Mouse (Mus musculus) forebrain, embryonic 11.5 days (tissue): ENCODE data around the gene Tomm22. TPM values are rescaled to one million over a fixed set of nuclear protein-coding genes. Genes with fewer than 3 reads are reported as not detected.

Source experiments
- ATAC-seq: fragments of 200-750 bp; cut with Nextera tagmentation; replicated peaks from 2 replicates; pipeline ENCODE4 v1.8.0; 2017; ENCODE audit warnings: moderate TSS enrichment; ENCODE audit not compliant: low FRiP score
- DNase-seq: peaks from one replicate; pipeline ENCODE4 v3.0.0-alpha.2; 2017; ENCODE audit warnings: low spot score
- H3K27ac ChIP-seq: fragments of 300-500 bp; sonication (generic); 2 replicates; pipeline ENCODE4 v1.5.1; 2014; ENCODE audit warnings: low read depth, low read length
- H3K27me3 ChIP-seq: fragments of 300-500 bp; sonication (generic); 2 replicates; pipeline ENCODE4 v1.6.1; 2014; ENCODE audit warnings: mild to moderate bottlenecking, low read length, mixed read lengths; ENCODE audit not compliant: control insufficient read depth, insufficient read depth
- H3K36me3 ChIP-seq: fragments of 300-500 bp; sonication (generic); 2 replicates; pipeline ENCODE4 v1.6.1; 2014; ENCODE audit warnings: mild to moderate bottlenecking, low read length, moderate library complexity, mixed read lengths; ENCODE audit not compliant: control insufficient read depth, insufficient read depth
- H3K4me1 ChIP-seq: fragments of 300-500 bp; sonication (generic); replicated peaks from 2 replicates; pipeline ENCODE4 v1.6.1; 2014; ENCODE audit warnings: low read length, mixed read lengths; ENCODE audit not compliant: control insufficient read depth, insufficient read depth
- H3K4me2 ChIP-seq: fragments of 300-500 bp; sonication (generic); 2 replicates; pipeline ENCODE4 v1.6.1; 2014; ENCODE audit warnings: low read depth, mild to moderate bottlenecking, low read length, moderate library complexity, mixed read lengths; ENCODE audit not compliant: severe bottlenecking
- H3K4me3 ChIP-seq: fragments of 300-500 bp; sonication (generic); 2 replicates; pipeline ENCODE4 v1.5.1; 2014; ENCODE audit warnings: low read depth, low read length
- H3K9ac ChIP-seq: fragments of 300-500 bp; sonication (generic); 2 replicates; pipeline ENCODE4 v1.6.1; 2014; ENCODE audit warnings: low read length
- H3K9me3 ChIP-seq: fragments of 300-500 bp; sonication (generic); 2 replicates; pipeline ENCODE4 v1.6.1; 2016; ENCODE audit warnings: low read length, mixed read lengths; ENCODE audit not compliant: control insufficient read depth
- WGBS: fragments of 180-500 bp; shearing (Covaris S2); extraction: QIAGEN DNeasy Blood & Tissue Kit; methylation state at CpG from one replicate; pipeline ENCODE4 v1.1.7; 2014; 5-methylcytosine and 5-hydroxymethylcytosine counted together
- polyA plus RNA-seq: library from polyadenylated mRNA; unstranded; fragments of >200 nt; fragmentation: Nextera tagmentation; extraction: Ambion mirVana; gene quantifications from 2 replicates; pipeline ENCODE4 v1.2.1, GENCODE M21; 2014

Gene Tomm22
- 271 and 288 TPM in 2 replicates for polyA plus RNA-seq

GRCm38 (mm10) chr15:79670249-79670971 lies at the start of gene Tomm22:
TSS of gene Tomm22 (plus strand) at chr15:79670861.
- H3K27me3 ChIP-seq, result no peaks in the 10 kb centered on the region
- peak within 1 kb of the TSS; percentile 63 for H3K4me2 ChIP-seq
- H3K27ac ChIP-seq, result no peak within 1 kb of the TSS
- H3K36me3 ChIP-seq, result no peaks in the 10 kb centered on the region; the same call in 1 of the 2 replicates
- ATAC-seq (peak; percentile 98), DNase-seq (peak; percentile 94)
- WGBS, result 22% methylated on average over 33 of the region's 33 CpGs
- no peaks in the 10 kb centered on the region for H3K9me3 ChIP-seq
- H3K4me3 ChIP-seq, result peak within 1 kb of the TSS; percentile 62
- peaks cover 2% of the 10 kb centered on the region; the same call in 1 of the 2 replicates for H3K4me1 ChIP-seq
- peak within 1 kb of the TSS; percentile 78 for H3K9ac ChIP-seq

GRCm38 (mm10) chr15:79630471-79630870 lies 40.2 kb upstream of the Tomm22 start:
- ATAC-seq, result no peak
- WGBS, result 74% methylated on average over 2 of the region's 2 CpGs
- peaks cover 3% of the 10 kb centered on the region; the same call in 1 of the 2 replicates for H3K36me3 ChIP-seq

GRCm38 (mm10) chr15:79641135-79641817 lies 29.4 kb upstream of the Tomm22 start:
- no peaks in the 10 kb centered on the region for H3K4me1 ChIP-seq
- WGBS, result 80% methylated on average over 12 of the region's 12 CpGs
- H3K4me3 ChIP-seq, result no peak overlapping the region
- DNase-seq (no peak), ATAC-seq (no peak)
- H3K4me2 ChIP-seq, result no peak overlapping the region
- H3K9ac ChIP-seq, result no peak overlapping the region
- no peaks in the 10 kb centered on the region for H3K36me3 ChIP-seq
- H3K9me3 ChIP-seq, result no peaks in the 10 kb centered on the region
- no peak overlapping the region for H3K27ac ChIP-seq
- no peaks in the 10 kb centered on the region for H3K27me3 ChIP-seq

More at GRCm38 (mm10) chr15:79630471-79630870, 40.2 kb upstream of the Tomm22 start:
- H3K9ac ChIP-seq, result no peak overlapping the region
- H3K4me1 ChIP-seq, result no peaks in the 10 kb centered on the region
- H3K27ac ChIP-seq, result no peak overlapping the region
- H3K4me2 ChIP-seq, result no peak overlapping the region
- DNase-seq, result no peak
- H3K27me3 ChIP-seq, result no peaks in the 10 kb centered on the region
- no peaks in the 10 kb centered on the region for H3K9me3 ChIP-seq
- H3K4me3 ChIP-seq, result no peak overlapping the region

GRCm38 (mm10) chr15:79645483-79645882 lies 25.2 kb upstream of the Tomm22 start:
- Histone ChIP-seq H3K27ac (no peak overlapping the region), H3K9ac (no peak overlapping the region), H3K4me3 (no peak overlapping the region), H3K36me3 (no peaks in the 10 kb centered on the region), H3K4me1 (no peaks in the 10 kb centered on the region), H3K9me3 (no peaks in the 10 kb centered on the region), H3K4me2 (no peak overlapping the region), H3K27me3 (no peaks in the 10 kb centered on the region)
- DNase-seq, result no peak
- ATAC-seq, result no peak
- WGBS, result 88% methylated on average over 2 of the region's 2 CpGs

GRCm38 (mm10) chr15:79648130-79648529 lies 22.5 kb upstream of the Tomm22 start:
- Histone ChIP-seq H3K4me3 (no peak overlapping the region), H3K9me3 (no peaks in the 10 kb centered on the region), H3K4me1 (no peaks in the 10 kb centered on the region), H3K27me3 (no peaks in the 10 kb centered on the region), H3K36me3 (no peaks in the 10 kb centered on the region), H3K9ac (no peak overlapping the region), H3K4me2 (no peak overlapping the region), H3K27ac (no peak overlapping the region)
- 89% methylated on average over 12 of the region's 12 CpGs for WGBS
- DNase-seq (no peak), ATAC-seq (no peak)

GRCm38 (mm10) chr15:79650569-79650968 lies 20.1 kb upstream of the Tomm22 start:
- no peaks in the 10 kb centered on the region for H3K36me3 ChIP-seq
- H3K4me3 ChIP-seq, result no peak overlapping the region
- H3K27me3 ChIP-seq, result no peaks in the 10 kb centered on the region
- H3K4me2 ChIP-seq, result no peak overlapping the region
- DNase-seq (no peak), ATAC-seq (no peak)
- no peaks in the 10 kb centered on the region for H3K9me3 ChIP-seq
- no peaks in the 10 kb centered on the region for H3K4me1 ChIP-seq
- H3K27ac ChIP-seq, result no peak overlapping the region
- H3K9ac ChIP-seq, result no peak overlapping the region

- DNase-seq (no peak), ATAC-seq (no peak)
- Histone ChIP-seq H3K9ac (no peak overlapping the region), H3K27me3 (no peaks in the 10 kb centered on the region), H3K4me2 (no peak overlapping the region), H3K27ac (no peak overlapping the region), H3K4me1 (no peaks in the 10 kb centered on the region), H3K36me3 (no peaks in the 10 kb centered on the region), H3K4me3 (no peak overlapping the region), H3K9me3 (no peaks in the 10 kb centered on the region)
- 77% methylated on average over 4 of the region's 4 CpGs for WGBS
These were observed 19.2 kb upstream of the Tomm22 start for GRCm38 (mm10) chr15:79651481-79651880.

- no peak for ATAC-seq
- WGBS, result 95% methylated on average over 14 of the region's 14 CpGs
These were observed 14.2 kb upstream of the Tomm22 start for GRCm38 (mm10) chr15:79656451-79656850.

More at GRCm38 (mm10) chr15:79656451-79656850, 14.2 kb upstream of the Tomm22 start:
- no peak for DNase-seq
- Histone ChIP-seq H3K27ac (no peak overlapping the region), H3K4me3 (no peak overlapping the region), H3K4me1 (peaks cover 3% of the 10 kb centered on the region), H3K9me3 (no peaks in the 10 kb centered on the region), H3K4me2 (no peak overlapping the region), H3K9ac (no peak overlapping the region), H3K36me3 (no peaks in the 10 kb centered on the region; the same call in 1 of the 2 replicates), H3K27me3 (no peaks in the 10 kb centered on the region)
